27 mouse cellular contexts compared by ENCODE assay signal in the genomic region with DNA sequence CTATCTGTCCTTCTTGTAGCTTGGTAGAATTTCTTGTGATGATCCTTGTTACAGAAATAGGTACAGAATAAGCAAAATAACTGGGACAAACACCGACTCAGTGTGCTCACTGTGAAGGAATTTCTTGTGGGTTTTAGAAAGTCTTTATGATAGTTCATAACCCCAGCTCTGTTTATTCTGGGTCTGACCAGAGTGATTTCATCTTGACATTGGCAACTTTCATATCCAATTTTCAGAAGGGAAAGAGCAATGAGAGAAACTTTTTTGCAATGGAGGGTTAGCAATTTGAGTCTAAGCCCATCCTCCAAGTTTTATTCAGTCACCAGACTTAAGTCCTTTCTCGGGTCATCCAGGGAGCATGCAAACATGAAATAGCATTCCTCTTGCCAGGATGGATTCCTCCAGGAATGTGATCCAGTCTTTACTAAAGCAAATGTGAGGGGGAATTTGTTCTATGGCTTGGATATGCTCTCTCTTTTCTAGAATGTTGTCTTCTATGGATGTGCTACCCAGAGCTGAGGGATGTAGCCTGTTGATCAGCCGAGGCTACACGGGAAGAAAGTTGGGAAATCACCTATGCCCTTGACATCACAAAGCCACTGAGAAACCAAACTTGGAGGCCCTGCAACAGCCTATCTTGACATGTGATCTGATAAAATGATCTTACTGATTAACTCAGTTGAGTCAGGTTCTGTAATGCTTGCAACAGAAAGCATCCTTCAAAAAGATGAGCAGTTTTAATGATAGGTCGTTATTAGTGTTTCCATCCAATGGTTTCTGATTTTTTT.
DNase-seq lines count a peak whose midpoint lies in the region; ATAC-seq and TF ChIP-seq lines count a peak whose summit lies in the region.
"Had no signal": no experiment of that assay in that cellular context is flagged by ENCODE, and none has a peak within 500 bp of the region (broad histone marks: within the 10 kb centered on the region; RNA-seq: fewer than 3 reads in every experiment).

No protein-coding gene starts in this region.

- no peak for TF ChIP-seq CTCF in stomach, postnatal 0 days (IDR thresholded peaks at IDR 0.05; ENCODE audit: low read depth)

- no peak for DNase-seq in stomach, postnatal 0 days (ENCODE audit: low spot score)
- DNase-seq in naive thymus-derived CD4-positive, alpha-beta T cell, adult 2 months (ENCODE audit: low read depth), result peak; percentile 50
- DNase-seq in hindbrain, embryonic 14.5 days (ENCODE audit: low spot score), result no peak
- DNase-seq: adrenal gland, adult 8-10 months; cerebellum, adult 8-10 months; cerebellum, postnatal 36 days; forebrain, postnatal 0 days; gastrocnemius, postnatal 14 days; heart, postnatal 36 days; kidney, adult 18-20 months; kidney, postnatal 25 days; left cerebral cortex, postnatal 4 days; liver; lung, adult 2 months; lung, postnatal 10 days had no signal

- H3K27ac ChIP-seq in stomach, embryonic 16.5 days (ENCODE audit: low read length), result peak overlapping the region; percentile 33
- no peak overlapping the region; the same call in 1 of the 2 replicates for H3K27ac ChIP-seq in stomach, postnatal 0 days (replicated peaks)
- no peak overlapping the region for H3K27ac ChIP-seq in midbrain, embryonic 15.5 days
- no peak overlapping the region for H3K27ac ChIP-seq in hindbrain, embryonic 14.5 days
- no peak overlapping the region for H3K27ac ChIP-seq in midbrain, embryonic 16.5 days (ENCODE audit: low read length)
- H3K27ac ChIP-seq: embryonic facial prominence, embryonic 13.5 days; forebrain, embryonic 12.5 days; hindbrain, embryonic 13.5 days; kidney, embryonic 15.5 days; liver, embryonic 14.5 days; midbrain, embryonic 10.5 days had no signal

- no peaks in the 10 kb centered on the region for H3K36me3 ChIP-seq in stomach, embryonic 16.5 days (ENCODE audit: control insufficient read depth, insufficient read depth, low read length)
- H3K36me3 ChIP-seq in stomach, postnatal 0 days (ENCODE audit: control insufficient read depth, insufficient read depth, low read length), result no peaks in the 10 kb centered on the region
- no peaks in the 10 kb centered on the region for H3K36me3 ChIP-seq in midbrain, embryonic 15.5 days (replicated peaks)
- H3K36me3 ChIP-seq in hindbrain, embryonic 14.5 days (replicated peaks; ENCODE audit: control insufficient read depth, insufficient read depth), result no peaks in the 10 kb centered on the region
- no peaks in the 10 kb centered on the region for H3K36me3 ChIP-seq in midbrain, embryonic 16.5 days (ENCODE audit: control insufficient read depth, insufficient read depth, low read length)
- H3K36me3 ChIP-seq: embryonic facial prominence, embryonic 13.5 days; forebrain, embryonic 12.5 days; hindbrain, embryonic 13.5 days; kidney, embryonic 15.5 days; midbrain, embryonic 10.5 days had no signal

- peaks cover 18% of the 10 kb centered on the region for H3K4me1 ChIP-seq in stomach, embryonic 16.5 days (ENCODE audit: control insufficient read depth, insufficient read depth, low read length)
- H3K4me1 ChIP-seq in stomach, postnatal 0 days (replicated peaks; ENCODE audit: control insufficient read depth, insufficient read depth), result no peaks in the 10 kb centered on the region
- 0 out of 2 replicates have a peak, but pooled peaks cover 6% of the 10 kb centered on the region for H3K4me1 ChIP-seq in midbrain, embryonic 15.5 days
- no peaks in the 10 kb centered on the region for H3K4me1 ChIP-seq in hindbrain, embryonic 14.5 days (replicated peaks; ENCODE audit: control insufficient read depth, insufficient read depth, low read length)
- peaks cover 4% of the 10 kb centered on the region; the same call in 1 of the 2 replicates for H3K4me1 ChIP-seq in midbrain, embryonic 16.5 days (ENCODE audit: control insufficient read depth, insufficient read depth, low read length)
- H3K4me1 ChIP-seq: hindbrain, embryonic 13.5 days had no signal

- no peak for TF ChIP-seq EP300 in stomach, postnatal 0 days (optimal IDR thresholded peaks at IDR 0.05)

- H3K9me3 ChIP-seq in stomach, embryonic 16.5 days (replicated peaks; ENCODE audit: control insufficient read depth, low read length), result no peaks in the 10 kb centered on the region
- no peaks in the 10 kb centered on the region for H3K9me3 ChIP-seq in stomach, postnatal 0 days (ENCODE audit: control insufficient read depth, low read length)
- no peaks in the 10 kb centered on the region for H3K9me3 ChIP-seq in midbrain, embryonic 15.5 days
- no peaks in the 10 kb centered on the region for H3K9me3 ChIP-seq in hindbrain, embryonic 14.5 days (ENCODE audit: control insufficient read depth, low read length)
- H3K9me3 ChIP-seq in midbrain, embryonic 16.5 days (replicated peaks; ENCODE audit: control insufficient read depth, low read length, poor library complexity, severe bottlenecking), result no peaks in the 10 kb centered on the region
- H3K9me3 ChIP-seq: embryonic facial prominence, embryonic 13.5 days; forebrain, embryonic 12.5 days; hindbrain, embryonic 13.5 days; kidney, embryonic 15.5 days; midbrain, embryonic 10.5 days had no signal

- ATAC-seq in stomach, embryonic 16.5 days (ENCODE audit: insufficient read depth, low FRiP score), result no peak
- no peak for ATAC-seq in stomach, postnatal 0 days (ENCODE audit: low FRiP score, low TSS enrichment)
- ATAC-seq in CD4-positive, CD25-positive, alpha-beta regulatory T cell, adult 4 months, result peak; percentile 54
- ATAC-seq in activated CD4-positive, CD25-positive, alpha-beta regulatory T cell, adult 4 months, result peak; percentile 47
- no peak for ATAC-seq in midbrain, embryonic 15.5 days (replicated peaks)
- no peak for ATAC-seq in hindbrain, embryonic 14.5 days (ENCODE audit: low FRiP score)
- no peak for ATAC-seq in midbrain, embryonic 16.5 days
- ATAC-seq: forebrain, postnatal 0 days had no signal

- H3K4me3 ChIP-seq in stomach, embryonic 16.5 days (replicated peaks; ENCODE audit: low read length), result no peak overlapping the region
- H3K4me3 ChIP-seq in stomach, postnatal 0 days (ENCODE audit: low read depth, low read length), result no peak overlapping the region
- H3K4me3 ChIP-seq in midbrain, embryonic 15.5 days, result no peak overlapping the region
- no peak overlapping the region for H3K4me3 ChIP-seq in hindbrain, embryonic 14.5 days (replicated peaks; ENCODE audit: low read length)
- no peak overlapping the region for H3K4me3 ChIP-seq in midbrain, embryonic 16.5 days (ENCODE audit: low read depth, low read length)
- H3K4me3 ChIP-seq: embryonic facial prominence, embryonic 13.5 days; forebrain, embryonic 12.5 days; hindbrain, embryonic 13.5 days; kidney, embryonic 15.5 days; midbrain, embryonic 10.5 days had no signal

- no peaks in the 10 kb centered on the region for H3K27me3 ChIP-seq in stomach, embryonic 16.5 days (ENCODE audit: control insufficient read depth, insufficient read depth, low read length)
- H3K27me3 ChIP-seq in stomach, postnatal 0 days (ENCODE audit: control insufficient read depth, insufficient read depth, low read length), result no peaks in the 10 kb centered on the region
- H3K27me3 ChIP-seq in midbrain, embryonic 15.5 days (replicated peaks), result no peaks in the 10 kb centered on the region
- H3K27me3 ChIP-seq in hindbrain, embryonic 14.5 days (ENCODE audit: control insufficient read depth, insufficient read depth, low read length), result no peaks in the 10 kb centered on the region
- H3K27me3 ChIP-seq in midbrain, embryonic 16.5 days (ENCODE audit: control insufficient read depth, insufficient read depth, low read depth, low read length), result no peaks in the 10 kb centered on the region
- H3K27me3 ChIP-seq: hindbrain, embryonic 13.5 days; kidney, embryonic 15.5 days had no signal

- no peak overlapping the region for H3K9ac ChIP-seq in stomach, embryonic 16.5 days (ENCODE audit: low read length)
- no peak overlapping the region for H3K9ac ChIP-seq in stomach, postnatal 0 days (ENCODE audit: low read length)
- H3K9ac ChIP-seq in midbrain, embryonic 15.5 days, result no peak overlapping the region
- H3K9ac ChIP-seq in hindbrain, embryonic 14.5 days, result no peak overlapping the region
- no peak overlapping the region for H3K9ac ChIP-seq in midbrain, embryonic 16.5 days (ENCODE audit: low read depth, low read length)
- H3K9ac ChIP-seq: embryonic facial prominence, embryonic 13.5 days; forebrain, embryonic 12.5 days; forebrain, postnatal 0 days; hindbrain, embryonic 13.5 days; kidney, embryonic 15.5 days; liver, embryonic 14.5 days had no signal

- H3K4me2 ChIP-seq in stomach, embryonic 16.5 days (ENCODE audit: low read depth, low read length), result no peak overlapping the region
- no peak overlapping the region for H3K4me2 ChIP-seq in stomach, postnatal 0 days (replicated peaks; ENCODE audit: low read depth)
- H3K4me2 ChIP-seq in midbrain, embryonic 15.5 days, result no peak overlapping the region
- H3K4me2 ChIP-seq in hindbrain, embryonic 14.5 days (replicated peaks), result no peak overlapping the region
- H3K4me2 ChIP-seq in midbrain, embryonic 16.5 days (ENCODE audit: low read length), result no peak overlapping the region
- H3K4me2 ChIP-seq: embryonic facial prominence, embryonic 13.5 days; forebrain, embryonic 12.5 days; heart, embryonic 11.5 days; hindbrain, embryonic 13.5 days; kidney, embryonic 15.5 days had no signal

- 63% methylated on average over 5 of the region's 5 CpGs for WGBS in stomach, embryonic 16.5 days
- WGBS in stomach, postnatal 0 days, result 51% methylated on average over 5 of the region's 5 CpGs
- WGBS in midbrain, embryonic 15.5 days, result 86% methylated on average over 5 of the region's 5 CpGs
- 92% methylated on average over 5 of the region's 5 CpGs for WGBS in hindbrain, embryonic 14.5 days
- WGBS in midbrain, embryonic 16.5 days, result 85% methylated on average over 5 of the region's 5 CpGs

Comparison
In these comparisons a context has a peak if more than half of its experiments do, and no peak if none do; other contexts are left out.
1. ATAC-seq: peak in CD4-positive, CD25-positive, alpha-beta regulatory T cell, adult 4 months (single experiment) and activated CD4-positive, CD25-positive, alpha-beta regulatory T cell, adult 4 months (single experiment); none in stomach, embryonic 16.5 days (single experiment), stomach, postnatal 0 days (single experiment), midbrain, embryonic 15.5 days (single experiment), hindbrain, embryonic 14.5 days (single experiment) and midbrain, embryonic 16.5 days (single experiment).